Mouse (Mus musculus) hindbrain, embryonic 11.5 days (tissue): ENCODE measurements at regions not wholly inside any gene's neighbourhood (a gene's known extent, or its start where the extent isn't known, plus 50 kb on each side); places are given as distances from the start of the nearest gene placed in this dataset.
A peak's percentile ranks its signal among the peaks of the same experiment; 100 is the strongest.

Experiments used
- ATAC-seq: fragments of 200-750 bp; cut with Nextera tagmentation; 2 replicates; pipeline ENCODE4 v1.8.0; 2017; ENCODE audit warnings: mild to moderate bottlenecking, moderate TSS enrichment, moderate library complexity; ENCODE audit not compliant: low FRiP score
- DNase-seq: peaks from one replicate; pipeline ENCODE4 v3.0.0-alpha.2; 2015; ENCODE audit warnings: low spot score
- H3K27ac ChIP-seq: fragments of 300-500 bp; sonication (generic); 2 replicates; pipeline ENCODE4 v1.5.1; 2014; ENCODE audit warnings: mild to moderate bottlenecking, low read depth, low read length
- H3K27me3 ChIP-seq: fragments of 300-500 bp; sonication (generic); 2 replicates; pipeline ENCODE4 v1.6.1; 2014; ENCODE audit warnings: mild to moderate bottlenecking, low read length, moderate library complexity, mixed read lengths; ENCODE audit not compliant: control insufficient read depth, insufficient read depth
- H3K36me3 ChIP-seq: fragments of 300-500 bp; sonication (generic); 2 replicates; pipeline ENCODE4 v1.6.1; 2014; ENCODE audit warnings: mild to moderate bottlenecking, low read length, moderate library complexity, mixed read lengths; ENCODE audit not compliant: control insufficient read depth, insufficient read depth
- H3K4me1 ChIP-seq: fragments of 300-500 bp; sonication (generic); replicated peaks from 2 replicates; pipeline ENCODE4 v1.6.1; 2014; ENCODE audit warnings: low read length, mixed read lengths; ENCODE audit not compliant: control insufficient read depth, insufficient read depth
- H3K4me2 ChIP-seq: fragments of 300-500 bp; sonication (generic); replicated peaks from 2 replicates; pipeline ENCODE4 v1.6.1; 2014; ENCODE audit warnings: mild to moderate bottlenecking, low read depth, low read length
- H3K4me3 ChIP-seq: fragments of 300-500 bp; sonication (generic); 2 replicates; pipeline ENCODE4 v1.5.1; 2014; ENCODE audit warnings: low read depth, low read length
- H3K9ac ChIP-seq: fragments of 300-500 bp; sonication (generic); 2 replicates; pipeline ENCODE4 v1.6.1; 2014; ENCODE audit warnings: low read depth, low read length
- H3K9me3 ChIP-seq: fragments of 300-500 bp; sonication (generic); 2 replicates; pipeline ENCODE4 v1.6.1; 2016; ENCODE audit warnings: low read length; ENCODE audit not compliant: control insufficient read depth
- WGBS: fragments of 180-500 bp; shearing (Covaris S2); extraction: QIAGEN DNeasy Blood & Tissue Kit; methylation state at CpG from one replicate; pipeline ENCODE4 v1.1.7; 2014; 5-methylcytosine and 5-hydroxymethylcytosine counted together

- Histone ChIP-seq H3K4me3 (no peak overlapping the region), H3K4me1 (no peaks in the 10 kb centered on the region), H3K9ac (no peak overlapping the region), H3K36me3 (no peaks in the 10 kb centered on the region), H3K9me3 (no peaks in the 10 kb centered on the region), H3K4me2 (no peak overlapping the region), H3K27ac (no peak overlapping the region), H3K27me3 (no peaks in the 10 kb centered on the region)
- no peak for DNase-seq
- ATAC-seq, result no peak
These were observed 194.7 kb downstream of the Rpl10-ps3 start for GRCm38 (mm10) chr9:50150091-50150490.

GRCm38 (mm10) chr9:50142756-50143155 is 202.0 kb downstream of the Rpl10-ps3 start:
- Histone ChIP-seq H3K9ac (no peak overlapping the region), H3K4me3 (no peak overlapping the region), H3K27ac (no peak overlapping the region), H3K36me3 (no peaks in the 10 kb centered on the region), H3K27me3 (no peaks in the 10 kb centered on the region), H3K9me3 (no peaks in the 10 kb centered on the region), H3K4me1 (no peaks in the 10 kb centered on the region), H3K4me2 (no peak overlapping the region)
- DNase-seq, result no peak
- WGBS, result 62% methylated on average over 1 of the region's 1 CpGs
- no peak for ATAC-seq

GRCm38 (mm10) chr9:50142091-50142490 is 202.7 kb downstream of the Rpl10-ps3 start:
- ATAC-seq, result no peak
- H3K27ac ChIP-seq, result no peak overlapping the region
- 89% methylated on average over 8 of the region's 8 CpGs for WGBS
- H3K9ac ChIP-seq, result no peak overlapping the region
- no peak overlapping the region for H3K4me3 ChIP-seq
- no peaks in the 10 kb centered on the region for H3K36me3 ChIP-seq
- no peak overlapping the region for H3K4me2 ChIP-seq
- no peak for DNase-seq
- no peaks in the 10 kb centered on the region for H3K27me3 ChIP-seq
- H3K4me1 ChIP-seq, result no peaks in the 10 kb centered on the region
- no peaks in the 10 kb centered on the region for H3K9me3 ChIP-seq

GRCm38 (mm10) chr9:50141176-50141575 is 203.6 kb downstream of the Rpl10-ps3 start:
- 60% methylated on average over 6 of the region's 6 CpGs for WGBS
- no peak overlapping the region for H3K9ac ChIP-seq
- no peaks in the 10 kb centered on the region for H3K36me3 ChIP-seq
- no peak overlapping the region for H3K4me3 ChIP-seq
- ATAC-seq (no peak), DNase-seq (no peak)
- H3K4me2 ChIP-seq, result no peak overlapping the region
- no peaks in the 10 kb centered on the region for H3K9me3 ChIP-seq
- H3K27ac ChIP-seq, result no peak overlapping the region
- no peaks in the 10 kb centered on the region for H3K4me1 ChIP-seq
- no peaks in the 10 kb centered on the region for H3K27me3 ChIP-seq

GRCm38 (mm10) chr9:50138341-50138978 is 206.3 kb downstream of the Rpl10-ps3 start:
- H3K27me3 ChIP-seq, result no peaks in the 10 kb centered on the region
- 90% methylated on average over 9 of the region's 9 CpGs for WGBS
- H3K4me2 ChIP-seq, result no peak overlapping the region
- ATAC-seq (no peak), DNase-seq (no peak)
- no peak overlapping the region for H3K4me3 ChIP-seq
- H3K4me1 ChIP-seq, result no peaks in the 10 kb centered on the region
- no peaks in the 10 kb centered on the region for H3K36me3 ChIP-seq
- H3K27ac ChIP-seq, result no peak overlapping the region
- no peak overlapping the region for H3K9ac ChIP-seq
- no peaks in the 10 kb centered on the region for H3K9me3 ChIP-seq

- Histone ChIP-seq H3K27ac (no peak overlapping the region), H3K4me1 (no peaks in the 10 kb centered on the region), H3K4me3 (no peak overlapping the region), H3K9ac (no peak overlapping the region), H3K27me3 (no peaks in the 10 kb centered on the region), H3K4me2 (no peak overlapping the region), H3K36me3 (no peaks in the 10 kb centered on the region), H3K9me3 (no peaks in the 10 kb centered on the region)
- no peak for ATAC-seq
- DNase-seq, result no peak
- WGBS, result 78% methylated on average over 1 of the region's 1 CpGs
These were observed 208.2 kb downstream of the Rpl10-ps3 start for GRCm38 (mm10) chr9:50136636-50136985.

- Histone ChIP-seq H3K4me2 (no peak overlapping the region), H3K36me3 (no peaks in the 10 kb centered on the region), H3K27ac (no peak overlapping the region), H3K9me3 (no peaks in the 10 kb centered on the region), H3K4me3 (no peak overlapping the region), H3K27me3 (no peaks in the 10 kb centered on the region), H3K9ac (no peak overlapping the region), H3K4me1 (no peaks in the 10 kb centered on the region)
- DNase-seq (no peak), ATAC-seq (no peak)
- WGBS, result 94% methylated on average over 10 of the region's 10 CpGs
These were observed 208.7 kb downstream of the Rpl10-ps3 start for GRCm38 (mm10) chr9:50135939-50136635.

- 15% methylated on average over 4 of the region's 4 CpGs for WGBS
- DNase-seq, result peak; percentile 29
- no peak for ATAC-seq
- Histone ChIP-seq H3K4me1 (no peaks in the 10 kb centered on the region), H3K27me3 (no peaks in the 10 kb centered on the region), H3K27ac (no peak overlapping the region), H3K4me3 (no peak overlapping the region), H3K9ac (no peak overlapping the region), H3K9me3 (no peaks in the 10 kb centered on the region), H3K36me3 (no peaks in the 10 kb centered on the region), H3K4me2 (no peak overlapping the region)
These were observed 220.5 kb downstream of the Rpl10-ps3 start for GRCm38 (mm10) chr9:50124241-50124640.
